Mouse (Mus musculus): ENCODE data around the gene Cpne1.

Cpne1 gene

DNA sequence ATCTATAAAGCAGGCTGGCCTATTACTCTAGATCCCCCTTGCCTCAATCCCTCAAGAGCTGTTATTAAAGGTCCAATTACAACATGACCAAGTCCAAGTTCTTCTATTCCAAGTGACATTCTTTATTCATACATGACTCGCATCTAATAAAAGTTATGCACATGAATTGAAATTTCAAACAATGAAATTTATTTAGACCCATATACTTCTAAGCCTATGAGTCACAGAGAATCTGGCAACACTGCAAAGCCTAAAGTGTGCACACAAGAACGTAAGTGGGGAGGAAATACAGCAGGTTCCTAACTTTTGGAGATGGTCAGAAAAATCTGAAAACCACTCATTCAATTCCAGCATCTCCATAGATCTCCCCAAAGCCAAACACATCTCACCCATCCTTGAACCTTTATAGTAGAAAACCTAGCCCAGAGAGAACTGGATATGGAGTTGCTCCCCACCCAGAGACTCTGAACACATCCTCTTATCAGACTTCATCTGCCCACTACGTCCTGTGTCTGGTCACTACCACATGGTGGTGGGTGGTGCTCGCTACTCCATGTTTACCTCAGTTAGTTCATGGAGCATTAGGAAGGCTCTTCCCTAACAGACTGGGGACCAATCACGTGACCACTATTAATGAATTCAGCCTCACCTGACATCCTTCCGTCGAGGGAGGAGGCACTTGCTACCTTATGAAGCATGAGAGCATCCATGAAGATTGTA is 24.2 kb downstream of the Cpne1 start:
- in situ Hi-C loops (cut with MboI; ENCODE audit: low pct_unique_long_range_greater_than_20kb in 1 of 2, low sequenced_read_pairs in 2 of 2, unreplicated experiment in 1 of 2): no loop called here

DNA sequence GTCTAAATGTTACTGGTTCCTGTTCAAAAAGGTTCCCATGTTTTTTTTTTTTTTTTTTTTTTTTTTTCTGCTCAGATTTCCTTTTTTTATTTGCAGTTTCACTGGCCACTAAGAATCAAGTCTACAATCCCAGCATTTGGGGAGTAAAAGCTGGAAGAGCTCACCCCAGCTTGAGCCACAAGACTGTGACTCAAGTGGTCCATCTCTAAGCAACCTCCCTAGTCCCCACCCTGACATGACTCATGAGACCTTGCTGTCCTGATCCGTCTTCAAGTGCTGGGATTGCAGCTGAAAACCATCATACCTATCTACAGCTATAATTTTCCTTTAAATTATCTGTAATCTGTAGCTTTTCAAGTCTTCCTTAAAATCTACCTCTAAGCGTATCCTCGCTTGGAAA is 27.2 kb downstream of the Cpne1 start:
- in situ Hi-C loops (cut with MboI; ENCODE audit: low pct_unique_long_range_greater_than_20kb in 1 of 2, low sequenced_read_pairs in 2 of 2, unreplicated experiment in 1 of 2): no loop called here

DNA sequence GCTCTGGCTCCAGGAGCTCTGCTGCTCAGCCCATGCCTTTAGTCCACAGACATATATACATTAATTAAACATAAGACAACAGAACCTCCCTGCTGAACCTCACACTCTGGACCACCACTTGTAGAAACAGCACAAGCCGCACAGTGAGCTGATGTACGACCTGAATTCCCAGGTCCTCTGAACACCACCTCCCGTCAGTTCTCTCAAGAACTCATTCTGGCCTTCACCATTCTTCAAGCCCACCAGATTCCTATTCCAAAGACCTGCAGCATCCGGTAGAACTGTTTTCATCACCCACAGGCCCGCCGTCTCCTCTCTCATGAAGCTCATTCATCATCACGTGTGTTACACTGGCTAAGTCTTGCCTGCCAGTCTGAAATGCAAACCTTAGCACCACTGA is 31.4 kb downstream of the Cpne1 start:
- in situ Hi-C loops (cut with MboI; ENCODE audit: low pct_unique_long_range_greater_than_20kb in 1 of 2, low sequenced_read_pairs in 2 of 2, unreplicated experiment in 1 of 2): no loop called here

DNA sequence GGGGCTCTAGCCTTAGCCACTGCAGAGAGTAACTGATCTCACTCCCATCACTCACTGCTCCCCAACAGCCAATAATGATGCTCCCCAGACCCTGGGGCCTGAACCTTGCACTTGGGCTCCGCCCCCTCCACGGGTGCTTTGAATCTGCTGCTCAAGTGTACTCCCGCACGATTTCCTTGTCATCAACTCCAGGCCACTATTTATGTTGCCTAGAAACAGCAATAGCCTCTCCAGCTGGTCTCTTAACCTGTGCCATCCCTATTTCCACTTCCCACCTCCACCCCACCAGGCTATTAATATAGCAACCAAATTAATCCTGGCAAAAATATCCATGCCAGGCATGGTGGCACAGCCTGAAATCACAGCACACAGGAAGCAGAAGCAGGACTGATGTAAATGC is 32.1 kb downstream of the Cpne1 start:
- in situ Hi-C loops (cut with MboI; ENCODE audit: low pct_unique_long_range_greater_than_20kb in 1 of 2, low sequenced_read_pairs in 2 of 2, unreplicated experiment in 1 of 2): no loop called here

DNA sequence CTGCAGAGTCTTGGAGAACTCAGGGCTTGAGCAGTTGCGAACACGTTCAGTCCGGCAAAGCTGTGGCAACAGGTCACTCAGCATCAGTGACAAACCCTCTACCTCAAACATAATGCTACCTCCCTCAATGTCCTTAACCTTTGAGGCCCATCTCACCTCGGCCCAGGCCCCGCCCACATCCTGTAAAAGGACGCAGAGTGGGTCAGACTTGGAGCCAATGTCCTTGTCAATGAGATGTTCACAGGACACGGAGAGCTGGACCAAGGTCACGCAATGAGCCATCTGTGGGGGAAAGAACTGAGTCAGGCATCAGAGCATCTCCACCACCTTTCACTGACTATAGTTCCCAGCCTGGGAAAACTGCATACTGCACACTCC is 32.6 kb downstream of the Cpne1 start:
- in situ Hi-C loops (cut with MboI; ENCODE audit: low pct_unique_long_range_greater_than_20kb in 1 of 2, low sequenced_read_pairs in 2 of 2, unreplicated experiment in 1 of 2): no loop called here

DNA sequence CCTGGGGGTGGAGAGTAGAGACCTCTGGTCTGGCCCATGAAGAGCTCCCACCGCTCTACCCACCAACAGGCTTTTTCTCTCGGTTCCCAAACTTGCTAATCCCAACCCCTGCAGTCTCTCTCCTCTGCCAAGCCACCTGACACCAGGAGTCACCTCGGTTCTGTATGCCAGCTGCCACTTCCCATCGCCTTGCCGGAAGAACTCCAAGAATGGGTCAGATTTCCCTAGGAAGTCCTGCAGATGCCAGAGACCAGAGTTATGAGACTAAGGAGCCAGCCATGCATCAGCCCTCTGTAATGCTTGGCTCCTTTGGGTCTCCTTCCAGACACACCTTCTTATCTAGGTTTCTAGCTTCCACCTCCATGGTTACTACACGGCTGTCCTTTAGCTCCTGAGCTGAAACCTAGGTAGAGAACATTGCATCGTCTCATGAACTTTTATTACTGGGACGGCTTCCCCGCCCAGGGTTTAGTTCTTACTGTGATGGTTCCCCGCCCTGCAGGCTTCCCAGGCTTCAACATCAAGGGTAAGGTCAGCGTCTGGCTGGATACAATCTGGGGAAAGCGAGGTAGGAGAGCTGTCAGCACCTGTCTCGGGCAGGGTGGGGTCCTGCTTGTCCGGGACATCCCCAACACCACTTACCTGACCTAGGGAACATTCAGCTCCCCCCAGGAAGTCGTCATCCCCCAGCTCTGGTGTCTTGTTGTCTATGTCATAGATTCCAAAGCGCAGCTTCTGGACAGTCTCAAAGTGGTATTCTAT is 33.2 kb downstream of the Cpne1 start:
- in situ Hi-C loops (cut with MboI; ENCODE audit: low pct_unique_long_range_greater_than_20kb in 1 of 2, low sequenced_read_pairs in 2 of 2, unreplicated experiment in 1 of 2): no loop called here

DNA sequence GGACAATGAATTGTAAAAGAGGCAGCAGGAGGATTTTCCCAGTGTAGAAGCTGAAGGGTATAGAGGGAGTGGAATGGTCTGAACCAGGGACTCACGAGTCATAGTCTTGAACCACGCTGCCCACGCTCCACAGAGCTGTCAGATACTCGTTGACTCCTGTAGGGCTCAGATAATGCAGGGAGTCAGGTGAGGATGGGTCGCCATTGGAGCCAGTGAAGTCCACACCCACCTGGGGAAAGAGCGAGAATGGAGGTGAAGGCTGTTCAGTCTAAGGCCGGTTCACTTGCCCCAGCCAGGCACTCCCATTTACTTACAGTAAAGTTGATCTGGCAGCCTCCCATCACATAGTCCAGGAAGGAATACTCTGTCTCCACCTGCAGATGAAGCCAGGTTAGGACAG is 34.3 kb downstream of the Cpne1 start:
- in situ Hi-C loops (cut with MboI; ENCODE audit: low pct_unique_long_range_greater_than_20kb in 1 of 2, low sequenced_read_pairs in 2 of 2, unreplicated experiment in 1 of 2): no loop called here

DNA sequence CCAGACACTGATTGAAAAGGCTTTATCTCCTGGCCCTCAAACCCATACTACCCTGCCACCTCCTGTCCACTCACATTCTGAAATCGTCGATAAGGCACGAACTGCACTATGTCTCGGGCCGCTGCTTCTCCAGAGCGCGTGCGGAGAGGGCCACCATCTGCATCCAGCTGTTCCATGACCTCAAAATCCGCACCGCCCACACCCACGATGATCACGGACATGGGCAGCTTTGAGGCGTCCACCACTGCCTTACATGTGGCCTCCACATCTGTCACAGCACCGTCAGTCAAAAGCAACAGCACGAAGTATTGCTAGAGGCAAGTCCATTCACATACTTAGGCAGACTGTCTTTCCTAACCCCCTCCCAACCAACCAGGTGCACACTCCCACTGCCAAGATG is 38.0 kb downstream of the Cpne1 start:
- in situ Hi-C loops (cut with MboI; ENCODE audit: low pct_unique_long_range_greater_than_20kb in 1 of 2, low sequenced_read_pairs in 2 of 2, unreplicated experiment in 1 of 2): no loop called here

DNA sequence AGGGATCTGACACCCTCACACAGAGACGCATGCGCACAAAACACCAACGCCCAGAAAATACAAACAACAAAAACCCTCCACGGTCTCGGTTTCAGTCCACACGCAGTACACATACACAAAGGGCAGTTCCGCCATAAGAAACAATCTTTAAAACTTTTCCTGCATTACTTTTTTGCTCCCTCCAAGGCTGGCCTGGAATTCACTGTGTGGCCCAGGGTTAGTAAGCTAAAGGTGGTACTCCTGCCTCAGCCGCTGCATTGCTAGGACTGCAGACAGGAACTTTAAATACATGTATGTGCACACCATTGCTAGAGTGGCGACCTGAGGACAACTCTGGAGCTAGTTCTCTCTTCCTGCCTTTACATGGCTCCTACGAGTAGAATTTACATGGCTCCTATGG is 40.5 kb downstream of the Cpne1 start:
- in situ Hi-C loops (cut with MboI; ENCODE audit: low pct_unique_long_range_greater_than_20kb in 1 of 2, low sequenced_read_pairs in 2 of 2, unreplicated experiment in 1 of 2): no loop called here

DNA sequence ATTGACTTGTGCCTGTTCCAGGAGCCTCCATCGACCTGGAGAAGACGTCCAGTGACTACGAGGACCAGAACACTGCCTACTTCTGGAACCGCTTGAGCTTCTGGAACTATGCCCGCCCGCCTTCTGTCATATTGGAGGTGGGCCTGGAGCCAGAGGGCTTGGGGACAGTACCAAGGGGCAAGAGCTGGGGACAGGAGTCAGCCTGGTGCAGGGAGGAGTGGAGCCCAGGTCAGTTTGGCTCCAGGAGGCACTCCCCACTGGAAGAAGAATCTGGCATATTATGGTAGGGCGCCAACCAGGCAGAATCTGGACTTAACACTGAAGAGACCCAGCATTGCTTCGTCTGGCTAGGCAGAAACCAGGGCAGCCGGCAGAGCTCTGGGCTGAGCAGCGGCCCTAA is 43.8 kb downstream of the Cpne1 start:
- in situ Hi-C loops (cut with MboI; ENCODE audit: low pct_unique_long_range_greater_than_20kb in 1 of 2, low sequenced_read_pairs in 2 of 2, unreplicated experiment in 1 of 2): no loop called here

DNA sequence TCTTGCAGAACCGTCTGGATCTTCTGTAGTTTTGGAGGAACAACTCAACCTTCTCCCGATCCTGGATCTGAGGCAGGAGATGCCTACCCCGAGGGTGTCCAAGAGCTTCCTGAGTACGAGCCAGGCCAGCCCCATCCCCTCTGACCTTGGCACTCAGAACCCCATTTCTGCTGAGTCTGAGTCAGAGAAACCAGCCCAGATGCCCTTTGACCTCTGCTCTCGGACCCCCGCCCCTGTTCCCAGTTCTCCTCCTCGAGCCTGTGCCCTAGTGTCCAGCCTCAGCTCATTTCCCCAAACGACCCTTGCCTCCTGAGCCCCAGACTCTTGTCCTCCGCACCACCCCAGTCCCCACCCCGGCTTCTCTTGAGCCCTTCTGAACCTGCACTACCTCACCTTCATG is 45.6 kb downstream of the Cpne1 start:
- in situ Hi-C loops (cut with MboI; ENCODE audit: low pct_unique_long_range_greater_than_20kb in 1 of 2, low sequenced_read_pairs in 2 of 2, unreplicated experiment in 1 of 2): no loop called here

DNA sequence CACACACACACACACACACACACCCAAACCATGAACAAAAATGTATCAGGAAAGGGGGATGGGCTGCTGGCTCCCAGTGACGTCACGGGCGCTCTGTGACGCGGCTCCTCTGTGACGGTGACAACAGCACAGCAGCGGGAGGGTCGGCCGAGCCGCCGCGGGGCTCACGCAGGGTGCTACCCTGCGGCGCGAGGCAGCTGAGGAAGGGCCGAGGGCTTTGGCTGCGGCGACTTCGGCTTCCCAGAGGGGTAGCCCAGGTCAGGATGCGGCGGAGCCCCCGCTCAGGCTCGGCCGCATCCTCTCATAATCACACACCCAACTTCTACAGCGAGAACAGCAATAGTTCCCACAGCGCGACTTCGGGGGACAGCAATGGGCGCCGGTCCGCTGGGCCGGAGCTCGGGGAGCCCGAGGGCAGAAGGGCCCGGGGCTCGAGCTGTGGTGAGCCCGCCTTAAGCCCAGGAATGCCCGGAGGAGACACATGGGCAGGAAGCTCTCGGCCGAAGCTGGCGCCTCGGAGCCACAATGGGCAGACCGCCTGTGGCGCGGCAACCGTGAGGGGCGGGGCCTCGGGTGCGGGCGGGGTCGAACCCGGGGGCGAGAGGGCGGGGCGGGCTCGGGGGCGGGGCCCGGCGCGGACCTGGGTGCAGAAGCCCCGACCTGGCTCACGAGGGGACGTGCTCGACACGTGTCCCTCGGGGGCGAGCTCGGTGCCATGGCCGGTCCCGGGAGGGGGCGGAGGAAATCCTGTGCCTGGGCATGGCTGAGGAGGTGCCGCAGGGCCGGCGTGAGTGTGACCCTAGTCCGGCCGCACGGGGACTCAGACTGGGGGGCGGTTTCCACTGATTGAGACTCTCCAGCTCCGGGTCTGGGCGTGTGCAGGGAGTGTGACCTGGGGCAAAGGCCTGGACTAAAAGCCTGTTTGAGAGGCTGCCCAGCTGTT is 46.4 kb downstream of the Cpne1 start, which contains the start of gene Spag4:
Gene Spag4, plus strand, starts transcription at position 77 of the 943 bp plus-strand sequence.
- in situ Hi-C loops (cut with MboI; ENCODE audit: low pct_unique_long_range_greater_than_20kb in 1 of 2, low sequenced_read_pairs in 2 of 2, unreplicated experiment in 1 of 2): no loop called here

DNA sequence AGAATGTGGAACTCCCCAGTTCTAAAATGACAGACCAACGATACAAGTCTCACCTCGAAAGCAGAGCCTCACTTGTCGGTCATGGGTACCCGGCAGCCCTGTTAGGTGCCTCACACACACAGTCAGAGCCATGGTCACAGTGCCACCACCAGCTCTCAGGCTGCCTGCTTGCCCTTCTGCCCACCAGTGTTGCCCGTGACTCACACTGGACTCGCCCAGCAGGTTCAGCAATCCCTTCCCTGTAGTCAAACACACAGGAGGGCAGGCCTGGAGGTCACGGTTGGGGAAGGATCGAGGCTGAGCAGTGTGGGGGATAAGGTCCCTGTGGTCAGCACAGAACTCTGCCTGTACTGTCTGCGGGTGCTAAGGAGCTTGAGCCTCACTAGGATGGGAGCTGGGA is 58.9 kb downstream of the Cpne1 start, which contains the start of gene Fer1l4:
Gene Fer1l4, minus strand, starts transcription at position 132 of the 400 bp plus-strand sequence.
- in situ Hi-C loops (cut with MboI; ENCODE audit: low pct_unique_long_range_greater_than_20kb in 1 of 2, low sequenced_read_pairs in 2 of 2, unreplicated experiment in 1 of 2): no loop called here

DNA sequence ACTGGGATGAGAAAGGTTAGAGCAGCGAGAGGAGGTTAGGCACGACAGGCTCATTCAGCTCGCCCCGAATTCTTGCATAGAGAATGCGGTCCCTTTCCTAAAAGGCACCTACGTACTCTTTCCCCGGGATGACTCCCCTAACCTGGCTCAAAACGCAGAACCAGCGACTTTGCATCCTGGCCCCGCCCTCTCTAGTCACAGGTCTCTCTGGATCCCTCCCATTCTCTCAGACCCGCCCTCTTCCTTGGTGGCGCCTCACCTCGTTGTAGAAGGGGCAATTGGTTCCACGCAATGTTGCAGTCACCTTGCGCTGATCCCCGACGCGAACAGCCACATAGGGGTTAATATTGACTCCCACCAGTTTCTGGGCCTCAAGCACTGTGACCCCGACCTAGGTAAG is 63.8 kb downstream of the Cpne1 start:
- in situ Hi-C loops (cut with MboI; ENCODE audit: low pct_unique_long_range_greater_than_20kb in 1 of 2, low sequenced_read_pairs in 2 of 2, unreplicated experiment in 1 of 2): no loop called here

DNA sequence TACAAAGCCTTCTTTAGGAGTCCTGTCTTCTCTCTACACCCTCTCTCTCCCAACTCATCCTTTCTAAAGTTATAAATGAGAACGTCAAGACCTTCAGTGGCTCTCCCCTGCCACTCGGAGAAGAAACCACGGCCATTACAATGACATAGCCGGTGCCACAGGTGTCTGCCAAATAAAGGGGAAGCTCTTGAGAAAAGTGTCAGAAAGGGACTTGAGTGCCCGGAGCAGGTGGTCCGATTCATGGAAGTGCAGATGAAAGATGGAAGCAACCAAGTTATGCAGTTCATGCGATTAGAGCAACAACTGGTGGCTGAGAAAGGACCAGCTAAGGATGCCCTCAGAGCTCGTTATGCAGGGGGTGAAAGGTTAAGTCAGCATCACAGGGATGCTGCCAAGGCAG is 68.9 kb downstream of the Cpne1 start:
- in situ Hi-C loops (cut with MboI; ENCODE audit: low pct_unique_long_range_greater_than_20kb in 1 of 2, low sequenced_read_pairs in 2 of 2, unreplicated experiment in 1 of 2): no loop called here

DNA sequence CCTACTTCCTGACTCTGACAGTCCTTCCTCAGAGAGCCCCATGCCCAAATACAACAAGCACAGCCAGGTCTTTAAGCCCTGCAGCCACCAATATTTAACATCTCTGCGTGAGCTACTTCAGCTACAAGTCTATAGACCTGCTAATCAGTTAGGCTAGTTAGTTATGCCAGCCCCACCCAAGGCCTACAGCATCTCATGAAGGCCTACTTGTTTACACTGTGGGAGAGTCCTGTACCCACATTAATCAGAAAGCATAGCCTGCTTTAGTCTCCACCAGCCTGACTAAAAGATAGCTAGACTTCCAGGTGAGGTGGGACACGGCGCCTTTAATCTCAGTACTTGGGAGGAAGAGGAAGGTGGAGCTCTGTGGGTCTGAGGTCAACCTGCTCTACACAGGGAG is 72.4 kb downstream of the Cpne1 start:
- in situ Hi-C loops (cut with MboI; ENCODE audit: low pct_unique_long_range_greater_than_20kb in 1 of 2, low sequenced_read_pairs in 2 of 2, unreplicated experiment in 1 of 2): no loop called here

DNA sequence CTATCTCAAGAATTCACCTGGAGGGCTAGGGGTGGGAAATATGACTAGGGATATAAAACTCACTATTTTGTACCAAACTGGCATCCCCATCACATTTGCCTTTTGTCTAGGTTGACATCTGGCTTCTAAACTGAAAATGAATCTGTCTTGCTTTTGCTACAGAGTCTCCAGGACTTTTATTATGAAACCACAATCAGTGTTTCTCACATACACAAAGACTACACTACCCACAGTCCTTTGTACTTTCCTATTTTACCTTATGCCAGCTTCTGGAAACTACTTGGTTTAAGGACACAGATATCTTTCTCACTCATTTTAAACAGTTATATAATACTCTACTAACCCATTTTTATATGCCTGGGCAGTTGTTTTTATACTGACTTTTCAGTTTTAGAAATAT is 86.3 kb downstream of the Cpne1 start:
- in situ Hi-C loops (cut with MboI; ENCODE audit: low pct_unique_long_range_greater_than_20kb in 1 of 2, low sequenced_read_pairs in 2 of 2, unreplicated experiment in 1 of 2): no loop called here

Measured in mouse embryonic stem cell (cell line).